In the genomic region with DNA sequence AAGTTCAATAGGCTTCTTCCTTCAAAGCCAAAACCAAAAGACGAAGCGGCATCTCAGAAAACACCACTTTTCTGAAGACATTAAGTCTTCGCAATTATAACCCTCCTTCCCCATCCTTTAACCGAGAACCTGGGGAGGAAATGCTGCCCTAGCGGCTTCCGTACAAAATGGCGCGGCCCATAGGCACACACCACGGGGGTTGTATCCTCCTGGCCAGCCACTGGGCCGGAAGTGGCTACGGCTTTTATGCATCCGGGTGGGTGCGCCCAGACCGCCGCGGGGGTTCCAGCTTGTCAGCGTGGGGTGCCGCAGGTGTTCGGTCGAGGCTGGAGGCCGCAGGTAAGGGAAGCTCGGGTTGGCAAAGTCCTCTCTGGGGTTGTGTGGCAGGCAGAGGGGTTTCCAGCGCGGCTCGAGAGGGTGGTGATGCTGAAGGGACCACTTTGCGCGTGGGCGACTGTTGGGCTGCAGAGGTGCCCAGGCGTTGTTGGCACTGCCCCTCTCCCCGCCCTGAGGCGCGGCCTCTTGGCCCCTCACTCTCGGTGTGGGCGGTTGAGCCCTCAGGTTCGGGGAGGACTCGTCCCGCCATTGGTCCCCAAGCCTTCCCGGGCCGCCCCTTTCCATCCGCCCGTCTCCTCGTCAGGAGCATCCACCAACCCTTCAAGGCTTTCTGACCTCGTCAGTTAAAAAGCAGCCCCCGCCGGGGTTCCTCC, we compare ENCODE assay signal across 8 mouse cellular contexts. TPM values are rescaled to one million over a fixed set of nuclear protein-coding genes. Genes with fewer than 3 reads are reported as not detected.
A peak's percentile ranks its signal among the peaks of the same experiment; 100 is the strongest.
DNase-seq lines count a peak whose midpoint lies in the region; ATAC-seq and TF ChIP-seq lines count a peak whose summit lies in the region.

Gene Exd2 (plus strand): TSS at position 154 of the 710 bp plus-strand sequence.

- TF ChIP-seq EP300 in liver, embryonic 14.5 days (IDR thresholded peaks at IDR 0.05; ENCODE audit: low read depth) = no peak
- no peak for TF ChIP-seq EP300 in stomach, postnatal 0 days (optimal IDR thresholded peaks at IDR 0.05)

- no peaks in the 10 kb centered on the region for H3K27me3 ChIP-seq in forebrain, embryonic 10.5 days (ENCODE audit: poor library complexity, severe bottlenecking)
- no peaks in the 10 kb centered on the region for H3K27me3 ChIP-seq in heart, embryonic 15.5 days
- H3K27me3 ChIP-seq in liver, embryonic 14.5 days (ENCODE audit: control insufficient read depth, insufficient read depth, low read length) = no peaks in the 10 kb centered on the region
- H3K27me3 ChIP-seq in neural tube, embryonic 11.5 days (ENCODE audit: control insufficient read depth, insufficient read depth, low read length) = no peaks in the 10 kb centered on the region
- H3K27me3 ChIP-seq in stomach, postnatal 0 days (ENCODE audit: control insufficient read depth, insufficient read depth, low read length) = no peaks in the 10 kb centered on the region

- WGBS in forebrain, embryonic 10.5 days = under 1% methylated on average over 45 of the region's 45 CpGs
- WGBS in heart, embryonic 15.5 days = under 1% methylated on average over 45 of the region's 45 CpGs
- WGBS in liver, embryonic 14.5 days (ENCODE audit: insufficient replicate concordance) = under 1% methylated on average over 45 of the region's 45 CpGs
- WGBS in neural tube, embryonic 11.5 days = under 1% methylated on average over 42 of the region's 45 CpGs
- under 1% methylated on average over 43 of the region's 45 CpGs for WGBS in stomach, postnatal 0 days

- H3K9me3 ChIP-seq in forebrain, embryonic 10.5 days = no peaks in the 10 kb centered on the region; the same call in 1 of the 2 replicates
- no peaks in the 10 kb centered on the region for H3K9me3 ChIP-seq in heart, embryonic 15.5 days (replicated peaks)
- no peaks in the 10 kb centered on the region for H3K9me3 ChIP-seq in liver, embryonic 14.5 days (ENCODE audit: control insufficient read depth, low read length)
- no peaks in the 10 kb centered on the region for H3K9me3 ChIP-seq in neural tube, embryonic 11.5 days (ENCODE audit: control insufficient read depth, low read length)
- H3K9me3 ChIP-seq in stomach, postnatal 0 days (ENCODE audit: control insufficient read depth, low read length) = no peaks in the 10 kb centered on the region

- H3K27ac ChIP-seq in forebrain, embryonic 10.5 days = peak within 1 kb of the TSS; percentile 94
- H3K27ac ChIP-seq in heart, embryonic 15.5 days = peak within 1 kb of the TSS; percentile 90
- peak within 1 kb of the TSS; percentile 41 for H3K27ac ChIP-seq in liver, embryonic 14.5 days
- H3K27ac ChIP-seq in neural tube, embryonic 11.5 days (ENCODE audit: low read depth, low read length) = peak within 1 kb of the TSS; percentile 46
- H3K27ac ChIP-seq in stomach, postnatal 0 days (replicated peaks) = peak within 1 kb of the TSS; percentile 88

- peaks cover 16% of the 10 kb centered on the region for H3K4me1 ChIP-seq in forebrain, embryonic 10.5 days
- H3K4me1 ChIP-seq in heart, embryonic 15.5 days (replicated peaks) = peaks cover 4% of the 10 kb centered on the region; the same call in 1 of the 2 replicates
- peaks cover 0 to 3% of the 10 kb centered on the region in 2 experiments; a peak in 2 of 4 replicates for H3K4me1 ChIP-seq in liver, embryonic 14.5 days (replicated peaks; ENCODE audit: control insufficient read depth in 2 of 2, insufficient read depth in 2 of 2, low read length in 1 of 2)
- peaks cover 3% of the 10 kb centered on the region; the same call in 1 of the 2 replicates for H3K4me1 ChIP-seq in neural tube, embryonic 11.5 days (ENCODE audit: control insufficient read depth, insufficient read depth, low read length)
- no peaks in the 10 kb centered on the region for H3K4me1 ChIP-seq in stomach, postnatal 0 days (replicated peaks; ENCODE audit: control insufficient read depth, insufficient read depth)

- DNase-seq in CD8-positive naive resting alpha-beta T cell, adult 2 months (ENCODE audit: low read depth in 2 of 2, low spot score in 2 of 2) = peak; percentile 80 to 81
- peak; percentile 79 for DNase-seq in c-Kit-positive CD71-negative TER-119-negative erythroid progenitor cells, embryonic 14.5 days (ENCODE audit: low read depth)
- peak; percentile 86 for DNase-seq in forebrain, embryonic 10.5 days (ENCODE audit: extremely low spot score, low spot score)
- peak; percentile 92 to 96 for DNase-seq in kidney, postnatal 25 days
- peak; percentile 72 to 78 (median 75) for DNase-seq in liver, embryonic 14.5 days (ENCODE audit: low read depth in 3 of 3, low spot score in 3 of 3)
- peak; percentile 88 for DNase-seq in neural tube, embryonic 11.5 days (ENCODE audit: low spot score)
- peak; percentile 92 for DNase-seq in stomach, postnatal 0 days (ENCODE audit: low spot score)

- ATAC-seq in heart, embryonic 15.5 days (replicated peaks; ENCODE audit: insufficient number of reproducible peaks, insufficient read depth, low FRiP score, low read depth) = peak; percentile 95
- peak; percentile 95 for ATAC-seq in liver, embryonic 14.5 days (ENCODE audit: insufficient read depth)
- peak; percentile 95 for ATAC-seq in neural tube, embryonic 11.5 days (ENCODE audit: insufficient read depth, low FRiP score, low TSS enrichment)
- ATAC-seq in stomach, postnatal 0 days (ENCODE audit: low FRiP score, low TSS enrichment) = peak; percentile 98

- H3K4me3 ChIP-seq in forebrain, embryonic 10.5 days = peak within 1 kb of the TSS; percentile 94
- H3K4me3 ChIP-seq in heart, embryonic 15.5 days = peak within 1 kb of the TSS; percentile 95
- peak within 1 kb of the TSS; percentile 89 to 90 for H3K4me3 ChIP-seq in liver, embryonic 14.5 days (ENCODE audit: insufficient read depth in 1 of 2, low read depth in 2 of 2, low read length in 2 of 2)
- peak within 1 kb of the TSS; percentile 74 for H3K4me3 ChIP-seq in neural tube, embryonic 11.5 days (ENCODE audit: low read depth, low read length)
- H3K4me3 ChIP-seq in stomach, postnatal 0 days (ENCODE audit: low read depth, low read length) = peak within 1 kb of the TSS; percentile 72

- no peaks in the 10 kb centered on the region for H3K36me3 ChIP-seq in forebrain, embryonic 10.5 days (replicated peaks)
- no peaks in the 10 kb centered on the region for H3K36me3 ChIP-seq in heart, embryonic 15.5 days
- no peaks in the 10 kb centered on the region for H3K36me3 ChIP-seq in liver, embryonic 14.5 days (replicated peaks; ENCODE audit: control insufficient read depth, insufficient read depth, low read depth)
- H3K36me3 ChIP-seq in neural tube, embryonic 11.5 days (ENCODE audit: control insufficient read depth, insufficient read depth, low read length) = no peaks in the 10 kb centered on the region
- H3K36me3 ChIP-seq in stomach, postnatal 0 days (ENCODE audit: control insufficient read depth, insufficient read depth, low read length) = no peaks in the 10 kb centered on the region

- no peak; the same call in 1 of the 2 replicates for TF ChIP-seq CTCF in liver, embryonic 14.5 days (IDR thresholded peaks at IDR 0.05; ENCODE audit: low read depth)
- peak; percentile 35 for TF ChIP-seq CTCF in stomach, postnatal 0 days (IDR thresholded peaks at IDR 0.05; ENCODE audit: low read depth)

- H3K4me2 ChIP-seq in heart, embryonic 15.5 days = peak within 1 kb of the TSS; percentile 84
- peak within 1 kb of the TSS; percentile 83 for H3K4me2 ChIP-seq in liver, embryonic 14.5 days (ENCODE audit: low read depth)
- peak within 1 kb of the TSS; percentile 77 for H3K4me2 ChIP-seq in neural tube, embryonic 11.5 days (ENCODE audit: low read depth)
- H3K4me2 ChIP-seq in stomach, postnatal 0 days (replicated peaks; ENCODE audit: low read depth) = peak within 1 kb of the TSS; percentile 80

- H3K9ac ChIP-seq in heart, embryonic 15.5 days = peak within 1 kb of the TSS; percentile 80
- H3K9ac ChIP-seq in liver, embryonic 14.5 days (replicated peaks) = peak within 1 kb of the TSS; percentile 77
- peak within 1 kb of the TSS; percentile 83 for H3K9ac ChIP-seq in neural tube, embryonic 11.5 days (ENCODE audit: low read length)
- H3K9ac ChIP-seq in stomach, postnatal 0 days (ENCODE audit: low read length) = peak within 1 kb of the TSS; percentile 68

RNA-seq across cellular contexts. Expression of gene Exd2, which starts in this region (rescaled TPM):
- 31.9 and 33.5 TPM in 2 replicates for polyA plus RNA-seq in forebrain, embryonic 10.5 days (2016; fragmentation: Nextera tagmentation; extraction: Ambion mirVana)
- 16.3 and 18.5 TPM in 2 replicates for polyA plus RNA-seq in heart, embryonic 15.5 days (2015; fragmentation: Nextera tagmentation; extraction: Ambion mirVana)
- polyA plus RNA-seq in liver, embryonic 14.5 days (2012; rRNA removed) = 3.7 and 4.2 TPM in 2 replicates
- 5.1 and 5.5 TPM in 2 replicates for polyA plus RNA-seq in liver, embryonic 14.5 days (2014; fragmentation: Nextera tagmentation; extraction: Ambion mirVana)
- 39.2 and 42.8 TPM in 2 replicates for polyA plus RNA-seq in neural tube, embryonic 11.5 days (2014; fragmentation: Nextera tagmentation; extraction: Ambion mirVana)
- 9.0 and 10.6 TPM in 2 replicates for polyA plus RNA-seq in stomach, postnatal 0 days (2015; fragmentation: Nextera tagmentation; extraction: Ambion mirVana)

Comparison
In these comparisons a context has a peak if more than half of its experiments do, and no peak if none do; other contexts are left out.
1. Peak in every context shown above with its lines: DNase-seq, ATAC-seq, H3K4me3 ChIP-seq and H3K27ac ChIP-seq.
2. H3K27ac ChIP-seq: peak in every context shown above with its lines; median percentile 94 in forebrain, embryonic 10.5 days; 90 in heart, embryonic 15.5 days; 88 in stomach, postnatal 0 days; 46 in neural tube, embryonic 11.5 days; 41 in liver, embryonic 14.5 days.